Mouse (Mus musculus) CD4-positive naive resting alpha-beta T cell, adult 57 days (primary cell): Measurements from ENCODE around the gene Melk. TPM values are rescaled to one million over a fixed set of nuclear protein-coding genes. Genes with fewer than 3 reads are reported as not detected.

Experiments used
- total RNA-seq: library from RNA; stranded (reverse); gene quantifications from one replicate; pipeline ENCODE4 v1.2.4, GENCODE M21; 2023

Gene Melk
- total RNA-seq, result 0.50 TPM

DNA sequence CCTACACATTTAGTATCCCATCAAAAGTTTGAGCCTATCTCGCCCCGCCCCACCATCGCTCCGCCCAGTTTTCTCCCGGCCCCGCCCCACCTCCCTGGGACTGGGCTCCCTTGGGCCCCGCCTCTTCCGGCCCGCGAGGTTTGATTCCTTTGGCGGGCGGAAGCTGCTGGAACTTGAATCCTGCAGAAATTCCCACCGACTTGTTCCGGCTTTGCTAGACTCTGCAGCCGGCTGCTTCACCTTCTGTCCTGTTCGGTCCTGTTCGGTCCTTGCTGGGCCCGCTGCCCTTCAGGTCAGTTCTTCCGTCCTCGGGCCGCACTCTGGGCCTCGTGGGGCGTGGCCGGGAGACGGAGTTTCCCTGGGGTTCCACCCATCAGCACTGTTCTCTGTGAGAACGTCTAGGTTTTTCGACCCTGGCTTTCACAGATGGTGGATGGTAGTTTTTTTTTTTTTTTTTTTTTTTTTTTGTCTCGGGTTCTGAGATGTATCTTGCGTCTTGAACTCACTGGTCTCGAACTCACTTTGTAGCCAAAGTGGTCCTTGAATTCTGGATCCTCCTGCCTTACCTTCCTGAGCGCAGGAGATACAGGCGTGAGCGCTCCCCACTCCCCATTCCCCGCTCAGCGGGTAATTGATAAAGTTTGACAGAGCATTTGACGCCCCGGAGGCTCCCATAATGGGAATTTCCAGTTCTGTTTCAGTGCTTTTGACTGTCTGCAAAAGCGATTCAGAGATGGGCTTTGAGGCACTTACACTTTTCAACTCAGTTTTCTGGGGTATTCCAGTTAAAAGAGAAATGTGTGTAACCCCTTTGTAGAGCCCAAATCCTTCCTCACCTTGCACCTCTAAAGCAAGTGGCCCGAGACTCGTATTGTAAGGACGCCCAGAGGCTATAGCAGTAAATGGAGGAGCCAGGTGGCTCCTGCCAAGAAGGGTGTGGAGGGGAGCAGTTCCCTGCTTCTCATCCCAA, at the start of gene Melk:
TSS of gene Melk (plus strand) at position 96 of the 970 bp plus-strand sequence.

Other genes starting within 250 kb of the Melk start
- 44.0 TPM for gene Gne, start 216.7 kb upstream of the Melk start, total RNA-seq
- 177 TPM for gene Rnf38, start 67.1 kb upstream of the Melk start, total RNA-seq